Mouse (Mus musculus) thymus, postnatal 10 days (tissue): ENCODE data around the gene Slc2a5.

Experiments
- DNase-seq, 2 experiments: peaks; one replicate each; pipeline ENCODE4 v3.0.0; 2021; ENCODE audit warnings: low spot score in 2 of 2

The Slc2a5 gene

GRCm38 (mm10) chr4:150119055-150119454, at the start of gene Slc2a5:
Gene Slc2a5, plus strand, starts transcription at chr4:150119283.
- DNase-seq, result no peak

GRCm38 (mm10) chr4:150070136-150070535, 48.9 kb upstream of the Slc2a5 start:
- DNase-seq, result no peak

GRCm38 (mm10) chr4:150072416-150073101, 46.5 kb upstream of the Slc2a5 start:
- no peak for DNase-seq

DNA sequence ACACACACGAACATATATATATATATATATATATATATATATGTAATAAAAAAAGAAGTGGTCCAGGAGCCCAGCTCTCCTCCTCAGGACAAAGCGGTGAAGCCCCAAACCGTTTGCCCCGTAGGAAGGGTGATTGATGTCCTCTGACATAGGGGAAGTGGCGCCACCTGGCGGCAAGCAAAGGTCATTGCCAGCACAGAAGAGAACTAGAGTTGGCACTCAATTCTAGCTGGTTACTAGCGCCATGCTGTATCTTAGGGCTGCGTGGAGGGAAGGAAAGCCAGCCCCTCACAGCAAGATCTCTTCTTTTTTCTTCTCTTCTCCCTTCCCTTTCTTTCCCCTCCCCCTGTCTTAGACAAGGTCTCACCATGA, 46.0 kb upstream of the Slc2a5 start:
- DNase-seq, result peak in 1 of 2 experiments; percentile 73

DNA sequence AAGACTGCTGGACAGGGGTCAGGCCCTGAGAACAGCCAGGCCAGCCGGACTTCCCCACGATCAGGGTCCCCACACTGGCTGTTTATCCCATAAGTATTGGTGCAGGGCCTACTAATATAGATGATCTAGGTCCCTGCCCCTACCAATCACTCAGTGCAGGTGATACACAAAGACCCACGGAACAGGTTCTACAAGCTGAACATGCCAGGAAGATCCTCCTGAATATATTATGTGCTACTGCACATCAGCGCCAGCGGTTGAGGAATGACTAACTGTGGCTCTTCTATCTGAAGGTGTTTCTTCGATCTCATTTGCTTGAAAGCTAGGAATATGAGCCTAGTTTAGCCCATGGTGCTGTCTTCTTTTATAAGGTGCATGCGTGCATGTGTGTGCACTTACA, 43.7 kb upstream of the Slc2a5 start:
- no peak for DNase-seq

DNA sequence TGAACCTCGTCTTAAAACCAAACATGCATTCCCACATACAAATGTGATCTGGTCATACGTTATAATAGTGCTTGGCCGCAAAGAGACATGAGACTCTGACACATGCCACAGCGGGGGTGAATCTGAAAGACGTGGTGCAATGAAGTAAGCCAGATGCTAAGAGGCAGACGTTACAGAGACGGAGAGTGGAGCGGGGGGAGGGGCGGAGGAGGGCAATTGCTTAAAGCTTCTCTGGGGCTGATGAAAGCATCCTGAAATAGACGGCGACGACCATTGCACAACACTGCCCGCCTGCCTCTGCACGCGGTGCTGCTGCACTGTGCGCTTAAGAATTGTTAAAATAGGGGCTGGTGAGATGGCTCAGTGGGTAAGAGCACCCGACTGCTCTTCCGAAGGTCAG, 42.9 kb upstream of the Slc2a5 start:
- no peak for DNase-seq

GRCm38 (mm10) chr4:150078646-150079045, 40.4 kb upstream of the Slc2a5 start:
- no peak for DNase-seq

- DNase-seq, result no peak
Measured at GRCm38 (mm10) chr4:150079244-150079643, 39.8 kb upstream of the Slc2a5 start.

DNA sequence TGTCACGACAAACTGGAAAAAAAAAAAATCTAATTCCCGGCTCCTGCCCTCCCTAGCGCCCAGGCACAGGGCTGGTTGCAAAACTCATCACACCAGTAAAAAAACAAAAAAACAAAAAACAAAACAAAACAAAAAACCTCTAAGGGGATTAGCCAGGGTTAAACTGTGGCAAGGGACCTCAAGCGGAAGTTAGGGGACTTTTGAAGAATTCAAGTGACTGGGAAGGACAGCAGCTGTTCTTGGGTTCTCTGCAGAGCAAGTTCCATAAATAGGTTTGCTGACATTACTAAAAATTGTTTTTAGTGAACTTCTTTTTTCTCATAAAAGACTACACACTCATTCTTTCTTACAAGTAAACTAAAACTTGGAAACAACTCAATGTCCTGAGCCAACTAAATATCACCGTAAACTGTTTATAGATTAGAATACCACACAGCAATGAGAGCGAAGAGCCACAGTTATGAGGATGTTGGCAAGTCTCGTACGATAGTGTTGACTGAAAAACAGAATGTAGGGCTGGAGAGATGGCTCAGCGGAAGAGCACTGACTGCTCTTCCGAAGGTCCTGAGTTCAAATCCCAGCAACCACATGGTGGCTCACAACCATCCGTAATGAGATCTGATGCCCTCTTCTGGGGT, 38.6 kb upstream of the Slc2a5 start:
- DNase-seq, result no peak

DNA sequence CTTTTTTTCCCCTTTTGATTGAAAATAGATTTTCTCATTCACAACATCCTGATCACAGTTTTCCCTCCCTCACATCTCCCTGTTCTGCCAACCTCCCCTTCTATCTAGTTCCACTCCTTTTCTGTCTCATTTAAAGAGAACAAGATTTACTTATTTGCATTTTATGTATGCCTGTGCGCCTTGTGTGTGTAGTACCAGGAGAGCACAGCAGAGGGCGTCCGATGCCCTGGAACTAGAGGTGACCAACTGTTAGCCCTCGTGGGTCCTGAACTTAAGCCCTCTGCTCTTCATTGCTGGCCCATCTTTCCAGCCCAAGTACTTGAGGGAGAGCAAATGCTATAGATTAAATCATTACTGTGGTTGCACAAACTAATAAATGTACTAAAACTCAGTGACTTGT, 33.7 kb upstream of the Slc2a5 start:
- no peak for DNase-seq

- no peak for DNase-seq
Measured at GRCm38 (mm10) chr4:150086841-150087160, 32.3 kb upstream of the Slc2a5 start.

DNA sequence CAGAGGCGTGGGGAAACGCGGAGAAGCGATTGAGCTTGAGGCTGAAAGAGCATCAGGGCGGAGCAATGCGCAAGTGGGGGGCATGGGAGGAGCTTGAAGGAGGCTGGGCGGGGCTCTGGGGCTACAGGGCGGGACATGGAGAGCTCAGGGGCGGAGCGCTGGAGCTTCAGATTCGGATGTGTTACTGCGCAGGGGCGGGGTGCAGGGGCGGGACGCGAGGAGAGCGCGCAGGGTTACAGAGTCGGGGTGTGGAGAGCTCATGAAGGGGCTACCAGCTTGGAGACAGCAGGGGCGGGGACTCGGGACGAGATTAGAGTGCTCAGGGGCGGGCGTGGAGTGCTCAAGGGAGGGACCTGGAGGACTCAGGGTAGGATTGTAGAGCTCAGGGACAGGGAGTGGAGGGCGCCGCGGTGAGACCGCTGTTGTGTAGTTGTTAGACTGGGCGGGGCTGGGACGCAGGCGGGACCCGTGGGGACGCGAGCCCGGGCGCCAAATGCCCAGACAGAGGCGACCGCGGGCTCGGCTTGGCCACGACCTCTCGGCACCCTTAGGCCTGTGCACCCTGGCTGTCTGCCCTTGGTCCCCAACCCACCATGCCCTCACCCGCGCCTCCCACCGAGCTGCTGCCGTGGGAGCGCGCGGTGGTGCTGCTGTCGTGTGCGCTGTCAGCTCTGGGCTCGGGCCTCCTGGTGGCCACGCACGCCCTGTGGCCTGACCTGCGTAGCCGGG, 31.8 kb upstream of the Slc2a5 start, which contains the start of gene Gpr157:
Gene Gpr157, plus strand, starts transcription at position 205 of the 729 bp plus-strand sequence.
- peak; percentile 92 to 93 for DNase-seq

- DNase-seq, result no peak
Measured at GRCm38 (mm10) chr4:150087890-150088530, 31.1 kb upstream of the Slc2a5 start.

- DNase-seq, result no peak
Measured at GRCm38 (mm10) chr4:150089121-150089520, 30.0 kb upstream of the Slc2a5 start.

GRCm38 (mm10) chr4:150091887-150092582, 27.0 kb upstream of the Slc2a5 start:
- peak in 1 of 2 experiments; percentile 49 for DNase-seq

- no peak for DNase-seq
Measured at GRCm38 (mm10) chr4:150092583-150092902, 26.5 kb upstream of the Slc2a5 start.

DNA sequence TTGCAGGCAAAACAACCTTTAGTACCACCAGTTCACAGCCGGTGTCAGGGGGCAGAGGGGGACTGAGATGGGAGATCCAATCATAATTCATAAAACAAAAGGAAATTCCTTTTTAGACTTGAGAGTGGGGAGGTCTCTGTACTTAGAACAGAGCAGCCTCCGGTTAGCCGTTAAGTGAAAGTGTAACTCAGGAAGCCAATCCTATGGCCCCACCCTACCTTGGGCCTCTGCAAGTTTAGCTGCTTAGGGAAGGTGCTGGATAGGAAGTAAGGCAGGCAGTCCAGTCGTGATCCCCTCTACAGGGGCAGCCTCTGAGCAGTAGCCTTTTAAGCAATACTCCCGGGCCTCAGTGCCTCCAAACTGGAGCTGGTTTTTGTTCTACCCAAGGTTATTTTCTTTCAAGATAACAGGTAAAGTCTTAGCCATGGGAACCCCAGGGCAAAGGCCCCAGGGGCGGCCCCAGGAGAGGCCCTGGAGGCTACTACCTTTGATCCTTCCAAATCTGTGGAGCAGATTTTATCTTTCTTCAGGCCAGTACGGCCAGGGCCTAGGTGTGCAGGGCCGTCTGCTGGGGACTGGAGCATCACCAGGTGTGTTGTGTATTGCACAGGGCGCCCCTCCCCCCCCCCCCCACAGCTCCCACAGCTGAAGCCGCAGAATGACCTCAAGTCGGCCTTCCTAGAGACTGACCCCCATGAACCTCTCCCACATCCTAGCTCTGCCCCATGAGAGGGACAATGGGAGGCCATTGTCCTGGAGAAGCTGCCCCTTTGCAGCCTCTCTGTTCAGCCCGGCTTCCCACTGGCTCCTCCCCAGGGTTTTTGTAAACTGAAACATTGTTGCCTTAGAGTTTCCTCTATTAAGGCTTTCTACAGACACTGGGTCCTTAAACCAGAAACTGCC, 25.3 kb upstream of the Slc2a5 start:
- DNase-seq, result no peak

DNA sequence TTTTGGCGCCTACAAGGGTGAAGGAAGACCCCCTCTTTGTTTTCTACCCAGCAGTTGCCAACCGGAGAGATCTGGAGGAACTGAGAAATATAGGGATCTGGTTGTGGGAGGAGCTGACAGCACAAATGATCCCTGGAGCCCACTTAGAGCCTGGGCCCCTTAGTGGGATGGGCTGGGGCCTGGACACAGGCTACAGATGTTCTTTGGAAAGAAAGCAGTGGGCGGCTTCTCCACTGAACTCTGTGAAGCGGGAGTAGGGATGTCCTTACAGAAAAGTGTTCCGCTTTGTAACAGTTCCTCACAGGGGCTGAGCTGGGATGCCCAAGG, 24.7 kb upstream of the Slc2a5 start:
- DNase-seq, result no peak

GRCm38 (mm10) chr4:150096309-150096708, 22.8 kb upstream of the Slc2a5 start:
- no peak for DNase-seq

- DNase-seq, result no peak
Measured at GRCm38 (mm10) chr4:150097847-150098246, 21.2 kb upstream of the Slc2a5 start.

DNA sequence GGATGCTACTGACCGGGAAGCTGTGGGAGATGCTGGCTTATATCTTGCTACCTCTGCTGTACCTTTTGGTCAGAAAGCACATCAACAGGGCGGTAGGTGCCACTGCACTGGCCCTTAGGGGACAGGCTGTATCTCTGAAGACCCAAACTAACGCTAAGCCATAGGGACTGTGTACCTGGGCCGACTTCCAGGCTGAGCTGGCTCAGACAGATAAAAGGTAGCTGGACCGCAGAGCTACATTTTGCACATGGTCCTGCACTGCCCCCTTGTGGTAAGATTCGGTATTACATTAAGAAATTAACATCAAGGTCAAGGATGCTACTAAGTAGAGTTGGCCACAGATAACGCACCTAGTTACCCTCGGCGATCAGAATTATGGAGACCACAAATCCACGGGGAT, 20.2 kb upstream of the Slc2a5 start:
- DNase-seq, result peak in 1 of 2 experiments; percentile 84
